Mouse (Mus musculus): ENCODE data around the gene Hnrnpr. TPM values are rescaled to one million over a fixed set of nuclear protein-coding genes. Genes with fewer than 3 reads are reported as not detected.

The Hnrnpr gene
- total and polyA plus RNA-seq, 2 experiments from 2014 or later: 169 to 214 TPM

DNA sequence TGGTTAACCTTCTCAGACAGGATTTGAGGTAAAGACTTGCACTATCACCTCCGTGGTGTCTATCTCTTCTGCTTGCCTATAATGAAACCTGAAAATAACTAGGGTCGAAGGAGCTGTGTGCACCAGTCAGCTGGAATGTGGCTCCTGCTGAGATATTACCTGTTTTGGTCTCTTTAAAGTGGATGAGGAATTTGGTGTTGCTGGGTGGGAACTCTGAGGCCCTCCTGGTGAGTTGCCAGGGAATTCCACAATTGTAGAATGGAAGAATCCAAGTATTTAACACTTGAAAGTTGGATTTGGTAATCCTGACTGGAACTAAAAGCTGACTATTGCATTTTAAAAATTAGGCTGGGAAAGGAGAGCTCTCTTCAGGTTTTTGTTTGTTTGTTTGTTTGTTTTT, 6.6 kb upstream of the Hnrnpr start:
- no peaks in the 10 kb centered on the region for H3K9me3 ChIP-seq (ENCODE audit: low read length)
- no peak overlapping the region for H3K27ac ChIP-seq (ENCODE audit: low read depth, low read length)
- no peak overlapping the region; the same call in 1 of the 2 replicates for H3K9ac ChIP-seq
- no peak for TF ChIP-seq CTCF (IDR thresholded peaks at IDR 0.05; ENCODE audit: low read depth)
- no peak for DNase-seq
- no peak for ATAC-seq
- H3K4me2 ChIP-seq (ENCODE audit: low read depth): no peak overlapping the region
- WGBS: 49% methylated on average over 2 of the region's 2 CpGs
- no peaks in the 10 kb centered on the region for H3K27me3 ChIP-seq (ENCODE audit: insufficient read depth, low read length)
- no peaks in the 10 kb centered on the region for H3K4me1 ChIP-seq (ENCODE audit: insufficient read depth)
- no peak overlapping the region for H3K4me3 ChIP-seq (ENCODE audit: low read depth, low read length)
- H3K36me3 ChIP-seq (ENCODE audit: insufficient read depth): no peaks in the 10 kb centered on the region

DNA sequence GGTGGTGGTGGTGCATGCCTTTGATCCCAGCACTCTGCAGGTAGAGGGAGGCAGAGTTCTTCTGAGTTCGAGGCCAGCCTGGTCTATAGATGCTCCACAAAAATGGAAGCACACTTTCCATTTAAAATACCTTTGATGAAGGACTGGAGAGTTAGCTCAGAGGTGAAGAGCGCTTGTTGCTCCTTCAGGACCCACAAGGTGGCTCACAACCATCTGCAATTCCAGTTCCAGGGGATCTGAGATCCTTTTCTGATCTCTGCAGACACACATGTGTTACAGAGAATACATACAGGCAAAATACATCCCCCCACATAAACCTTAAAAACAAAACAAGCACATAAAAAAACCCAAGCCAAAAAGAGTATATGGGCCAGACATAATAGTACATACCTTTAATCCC, 2.4 kb upstream of the Hnrnpr start:
- Histone ChIP-seq H3K27ac (ENCODE audit: low read depth, low read length) (no peak overlapping the region), H3K36me3 (ENCODE audit: insufficient read depth) (no peaks in the 10 kb centered on the region), H3K4me2 (ENCODE audit: low read depth) (no peak overlapping the region), H3K9me3 (ENCODE audit: low read length) (no peaks in the 10 kb centered on the region), H3K4me3 (ENCODE audit: low read depth, low read length) (no peak overlapping the region), H3K9ac (no peak overlapping the region), H3K27me3 (ENCODE audit: insufficient read depth, low read length) (no peaks in the 10 kb centered on the region), H3K4me1 (ENCODE audit: insufficient read depth) (peaks cover 9% of the 10 kb centered on the region)
- TF ChIP-seq CTCF (IDR thresholded peaks at IDR 0.05; ENCODE audit: low read depth): peak; percentile 44
- DNase-seq (no peak), ATAC-seq (no peak)
- WGBS: 59% methylated on average over 2 of the region's 2 CpGs

DNA sequence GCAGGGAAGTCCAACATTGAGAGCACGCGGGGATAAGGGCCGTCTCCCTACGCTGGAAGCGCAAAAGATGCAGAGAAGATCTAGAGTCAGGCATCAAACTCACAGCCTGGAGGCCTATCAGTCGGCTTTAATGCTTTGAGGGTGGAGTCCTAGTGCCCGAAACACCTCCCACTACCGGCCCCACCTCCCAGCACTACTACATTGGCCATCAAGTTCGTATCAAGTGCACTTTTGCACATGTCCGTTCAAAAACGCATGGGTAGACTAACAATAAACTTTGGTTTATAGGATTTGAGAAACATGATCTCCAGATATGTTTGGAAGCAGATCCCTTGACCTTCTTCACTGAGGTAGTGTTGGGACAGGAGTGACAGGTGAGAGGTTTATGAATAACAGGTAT, 962 bp upstream of the Hnrnpr start:
- TF ChIP-seq CTCF (IDR thresholded peaks at IDR 0.05; ENCODE audit: low read depth): no peak
- Histone ChIP-seq H3K4me2 (ENCODE audit: low read depth) (peak overlapping the region; percentile 59), H3K9me3 (ENCODE audit: low read length) (no peaks in the 10 kb centered on the region), H3K4me3 (ENCODE audit: low read depth, low read length) (peak overlapping the region; percentile 97), H3K9ac (peak overlapping the region; percentile 67), H3K4me1 (ENCODE audit: insufficient read depth) (peaks cover 15% of the 10 kb centered on the region), H3K27me3 (ENCODE audit: insufficient read depth, low read length) (no peaks in the 10 kb centered on the region), H3K36me3 (ENCODE audit: insufficient read depth) (no peaks in the 10 kb centered on the region), H3K27ac (ENCODE audit: low read depth, low read length) (peak overlapping the region; percentile 92)
- no peak for DNase-seq
- ATAC-seq: no peak
- 8% methylated on average over 11 of the region's 11 CpGs for WGBS

DNA sequence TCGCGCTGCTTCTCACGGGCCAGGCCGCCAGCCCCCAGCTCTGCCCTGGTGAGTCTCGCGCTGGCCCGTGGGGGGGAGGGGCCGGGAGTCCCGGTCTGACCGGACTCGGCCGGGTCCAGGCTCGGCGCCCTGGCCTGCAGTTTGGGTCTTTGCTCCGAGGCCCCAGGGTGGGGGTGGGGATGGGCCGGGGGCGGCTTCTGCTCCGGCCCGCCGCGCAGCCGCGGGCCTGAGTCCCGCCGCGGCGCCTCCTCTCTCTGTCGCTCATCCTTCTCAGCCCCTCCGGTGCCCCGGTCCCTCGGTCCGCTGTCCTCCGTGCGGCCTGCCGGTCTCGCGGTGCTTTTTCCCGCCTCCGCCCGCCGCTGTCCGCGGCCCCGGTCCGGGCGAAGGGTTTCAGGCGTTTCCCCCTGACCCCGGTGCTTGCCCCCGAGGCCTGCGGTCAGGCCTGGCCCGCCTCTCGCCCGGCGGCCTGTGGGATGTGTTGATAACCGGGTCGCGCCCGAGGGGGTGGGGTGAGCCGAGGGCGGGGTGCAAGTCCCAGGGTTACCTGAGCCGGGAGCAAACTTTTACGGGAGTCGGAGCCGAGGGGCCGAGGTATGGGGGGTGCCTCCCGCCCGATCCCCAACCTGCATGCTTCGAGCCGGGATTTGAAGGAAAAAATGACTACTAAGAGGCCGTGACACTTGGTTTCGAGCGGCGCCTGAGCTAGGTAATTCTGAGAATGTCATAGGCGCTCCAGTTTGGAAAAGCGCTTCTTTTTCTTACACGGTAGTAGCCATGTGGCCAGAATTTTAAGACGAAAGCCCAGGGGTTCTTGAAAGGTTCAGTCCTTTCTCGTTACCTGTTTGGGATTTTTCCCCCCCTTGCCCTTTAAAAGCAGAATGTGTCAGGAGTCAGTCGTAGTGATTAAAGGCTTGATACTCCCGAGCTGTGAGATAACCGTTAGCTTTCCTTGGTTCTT, 579 bp downstream of the Hnrnpr start:
- Histone ChIP-seq H3K9me3 (ENCODE audit: low read length) (no peaks in the 10 kb centered on the region), H3K4me3 (ENCODE audit: low read depth, low read length) (peak overlapping the region; percentile 97), H3K27me3 (ENCODE audit: insufficient read depth, low read length) (no peaks in the 10 kb centered on the region), H3K9ac (peak overlapping the region; percentile 96), H3K36me3 (ENCODE audit: insufficient read depth) (0 out of 2 replicates have a peak, but pooled peaks cover 2% of the 10 kb centered on the region), H3K4me1 (ENCODE audit: insufficient read depth) (peaks cover 18% of the 10 kb centered on the region), H3K27ac (ENCODE audit: low read depth, low read length) (peak overlapping the region; percentile 97), H3K4me2 (ENCODE audit: low read depth) (peak overlapping the region; percentile 80)
- WGBS: under 1% methylated on average over 76 of the region's 81 CpGs
- DNase-seq (peak; percentile 27), ATAC-seq (peak; percentile 41; the same call in 1 of the 2 replicates)
- no peak for TF ChIP-seq CTCF (IDR thresholded peaks at IDR 0.05; ENCODE audit: low read depth)

DNA sequence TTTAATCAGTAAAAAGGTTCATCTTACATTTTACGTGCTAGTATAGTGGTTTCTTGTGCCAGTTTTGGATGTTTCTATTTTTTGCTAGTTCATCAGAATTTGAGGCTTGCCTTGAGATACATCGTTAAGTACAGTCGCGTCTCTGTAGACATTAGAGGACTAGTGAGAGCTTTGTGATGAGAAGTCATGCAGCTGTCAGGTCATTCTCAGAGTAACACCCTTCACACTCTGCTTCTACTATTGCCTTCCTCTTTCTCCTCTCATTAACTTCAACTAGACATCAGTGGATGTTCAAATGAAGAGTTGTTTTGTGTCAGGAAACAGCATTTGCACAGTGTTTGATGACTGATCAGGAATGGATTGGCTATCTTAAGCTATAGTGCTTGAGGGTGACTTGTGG, 1.9 kb downstream of the Hnrnpr start:
- 9% methylated on average over 4 of the region's 4 CpGs for WGBS
- no peak overlapping the region for H3K9ac ChIP-seq

DNA sequence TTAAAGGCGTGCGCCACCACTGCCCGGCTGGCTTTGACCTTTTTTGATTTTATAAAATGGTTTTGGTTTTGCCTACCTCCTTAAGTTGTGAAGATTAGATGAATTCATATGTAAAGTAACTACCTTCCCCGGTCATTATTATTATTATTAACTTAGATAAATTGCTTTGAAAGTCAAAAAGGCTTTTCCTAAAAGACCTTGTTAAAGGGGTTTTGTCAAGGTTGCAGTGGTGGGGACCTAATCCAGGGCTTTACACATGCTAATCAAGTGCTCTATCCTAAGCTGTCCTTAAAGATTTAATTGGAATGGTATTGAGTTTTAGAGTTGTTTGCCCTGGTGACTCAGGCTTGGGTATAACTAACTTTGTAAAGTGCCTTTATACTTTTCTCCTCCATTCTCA, 6.9 kb downstream of the Hnrnpr start:
- Histone ChIP-seq H3K4me2 (ENCODE audit: low read depth) (no peak overlapping the region), H3K36me3 (ENCODE audit: insufficient read depth) (peaks cover 40% of the 10 kb centered on the region), H3K27me3 (ENCODE audit: insufficient read depth, low read length) (no peaks in the 10 kb centered on the region), H3K9ac (no peak overlapping the region), H3K27ac (ENCODE audit: low read depth, low read length) (no peak overlapping the region), H3K9me3 (ENCODE audit: low read length) (no peaks in the 10 kb centered on the region), H3K4me3 (ENCODE audit: low read depth, low read length) (no peak overlapping the region), H3K4me1 (ENCODE audit: insufficient read depth) (peaks cover 14% of the 10 kb centered on the region)
- DNase-seq (no peak), ATAC-seq (no peak)
- TF ChIP-seq CTCF (IDR thresholded peaks at IDR 0.05; ENCODE audit: low read depth): no peak
- 59% methylated on average over 4 of the region's 4 CpGs for WGBS

More for the DNA sequence above, 1.9 kb downstream of the Hnrnpr start:
- Histone ChIP-seq H3K4me2 (ENCODE audit: low read depth) (peak overlapping the region; percentile 80), H3K27me3 (ENCODE audit: insufficient read depth, low read length) (no peaks in the 10 kb centered on the region), H3K27ac (ENCODE audit: low read depth, low read length) (no peak overlapping the region), H3K9me3 (ENCODE audit: low read length) (no peaks in the 10 kb centered on the region), H3K4me1 (ENCODE audit: insufficient read depth) (peaks cover 18% of the 10 kb centered on the region), H3K4me3 (ENCODE audit: low read depth, low read length) (peak overlapping the region; percentile 97), H3K36me3 (ENCODE audit: insufficient read depth) (0 out of 2 replicates have a peak, but pooled peaks cover 2% of the 10 kb centered on the region)
- no peak for ATAC-seq
- no peak for DNase-seq
- no peak for TF ChIP-seq CTCF (IDR thresholded peaks at IDR 0.05; ENCODE audit: low read depth)

DNA sequence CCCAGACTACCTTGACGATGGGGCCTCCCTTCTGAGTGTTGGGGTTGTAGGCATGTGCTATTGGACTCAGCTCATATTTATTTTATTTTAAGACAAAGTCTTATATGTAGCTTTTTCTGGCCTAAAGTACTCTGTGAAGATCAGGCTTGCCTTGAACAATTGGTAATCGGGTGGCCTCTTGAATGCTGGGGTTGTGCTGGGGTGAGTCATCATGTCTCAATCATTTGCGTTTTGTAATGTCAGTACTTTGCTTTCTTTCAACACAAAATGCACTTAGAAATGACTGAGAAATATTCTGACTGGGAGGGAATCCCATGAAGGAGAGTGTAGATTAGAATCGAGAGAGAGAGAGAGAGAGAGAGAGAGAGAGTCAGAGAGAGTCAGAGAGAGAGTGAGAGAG, 9.3 kb downstream of the Hnrnpr start:
- Histone ChIP-seq H3K9me3 (ENCODE audit: low read length) (no peaks in the 10 kb centered on the region), H3K27me3 (ENCODE audit: insufficient read depth, low read length) (no peaks in the 10 kb centered on the region), H3K4me2 (ENCODE audit: low read depth) (no peak overlapping the region), H3K4me1 (ENCODE audit: insufficient read depth) (peaks cover 2% of the 10 kb centered on the region; the same call in 1 of the 2 replicates), H3K27ac (ENCODE audit: low read depth, low read length) (no peak overlapping the region), H3K4me3 (ENCODE audit: low read depth, low read length) (no peak overlapping the region), H3K9ac (no peak overlapping the region), H3K36me3 (ENCODE audit: insufficient read depth) (peaks cover 48% of the 10 kb centered on the region)
- no peak for DNase-seq
- WGBS: 85% methylated on average over 4 of the region's 4 CpGs
- no peak for TF ChIP-seq CTCF (IDR thresholded peaks at IDR 0.05; ENCODE audit: low read depth)
- no peak for ATAC-seq
